Mouse (Mus musculus) neural tube, embryonic 15.5 days (tissue): ENCODE data around the gene Mrpl28. TPM values are rescaled to one million over a fixed set of nuclear protein-coding genes. Genes with fewer than 3 reads are reported as not detected.
A peak's percentile ranks its signal among the peaks of the same experiment; 100 is the strongest.
"Not testable (repeated sequence)": the region's sequence is repeated elsewhere in the genome, so short reads cannot be mapped to it uniquely, and the experiment has no call there.

Experiments
- ATAC-seq: fragments of 200-750 bp; cut with Nextera tagmentation; 2 replicates; pipeline ENCODE4 v1.8.0; 2017; ENCODE audit warnings: mild to moderate bottlenecking, moderate TSS enrichment, moderate library complexity; ENCODE audit not compliant: low FRiP score
- H3K27ac ChIP-seq: fragments of 300-500 bp; sonication (generic); replicated peaks from 2 replicates; pipeline ENCODE4 v1.5.1; 2015; ENCODE audit warnings: mild to moderate bottlenecking, inconsistent platforms
- H3K27me3 ChIP-seq: fragments of 300-500 bp; sonication (generic); replicated peaks from 2 replicates; pipeline ENCODE4 v1.6.1; 2015; ENCODE audit warnings: inconsistent platforms
- H3K36me3 ChIP-seq: fragments of 300-500 bp; sonication (generic); 2 replicates; pipeline ENCODE4 v1.6.1; 2015; ENCODE audit warnings: inconsistent platforms
- H3K4me1 ChIP-seq: fragments of 300-500 bp; sonication (generic); 2 replicates; pipeline ENCODE4 v1.6.1; 2015; ENCODE audit warnings: inconsistent platforms
- H3K4me2 ChIP-seq: fragments of 300-500 bp; sonication (generic); 2 replicates; pipeline ENCODE4 v1.6.1; 2015; ENCODE audit warnings: inconsistent platforms, mild to moderate bottlenecking, moderate library complexity
- H3K4me3 ChIP-seq: fragments of 300-500 bp; sonication (generic); replicated peaks from 2 replicates; pipeline ENCODE4 v1.5.1; 2015; ENCODE audit warnings: mild to moderate bottlenecking, inconsistent platforms
- H3K9ac ChIP-seq: fragments of 300-500 bp; sonication (generic); replicated peaks from 2 replicates; pipeline ENCODE4 v1.6.1; 2015; ENCODE audit warnings: mild to moderate bottlenecking, inconsistent platforms
- H3K9me3 ChIP-seq: fragments of 300-500 bp; sonication (generic); replicated peaks from 2 replicates; pipeline ENCODE4 v1.6.1; 2016; ENCODE audit warnings: inconsistent platforms
- WGBS: fragments of 180-500 bp; shearing (Covaris S2); methylation state at CpG from one replicate; pipeline ENCODE4 v1.1.7; 2015; ENCODE audit warnings: mixed read lengths; 5-methylcytosine and 5-hydroxymethylcytosine counted together
- polyA plus RNA-seq: library from polyadenylated mRNA; unstranded; fragments of >200 nt; fragmentation: Nextera tagmentation; extraction: Ambion mirVana; gene quantifications from 2 replicates; pipeline ENCODE4 v1.2.1, GENCODE M21; 2015

Gene Mrpl28
- polyA plus RNA-seq, 1 experiment from 2014 or later: 186 TPM

GRCm38 (mm10) chr17:26138239-26138836 lies 15.0 kb downstream of the Mrpl28 start, which contains the start of gene Axin1:
TSS of gene Axin1 (plus strand) at chr17:26138688.
- peak within 1 kb of the TSS; percentile 94 for H3K27ac ChIP-seq
- H3K9ac ChIP-seq: peak within 1 kb of the TSS; percentile 98
- H3K4me2 ChIP-seq: peak within 1 kb of the TSS; percentile 76
- peak within 1 kb of the TSS; percentile 92 for H3K4me3 ChIP-seq
- H3K4me1 ChIP-seq: peaks cover 29% of the 10 kb centered on the region
- peaks cover 6% of the 10 kb centered on the region for H3K36me3 ChIP-seq
- WGBS: under 1% methylated on average over 41 of the region's 42 CpGs
- ATAC-seq: peak; percentile 95
- no peaks in the 10 kb centered on the region for H3K9me3 ChIP-seq
- H3K27me3 ChIP-seq: no peaks in the 10 kb centered on the region

- ATAC-seq: peak; percentile 64
- Histone ChIP-seq H3K4me1 (peaks cover 29% of the 10 kb centered on the region), H3K4me2 (peak overlapping the region; percentile 76), H3K36me3 (peaks cover 10% of the 10 kb centered on the region), H3K27ac (peak overlapping the region; percentile 94), H3K9ac (peak overlapping the region; percentile 98), H3K9me3 (no peaks in the 10 kb centered on the region), H3K27me3 (no peaks in the 10 kb centered on the region), H3K4me3 (peak overlapping the region; percentile 92)
- under 1% methylated on average over 57 of the region's 58 CpGs for WGBS
Observed at GRCm38 (mm10) chr17:26138901-26139381, 15.6 kb downstream of the Mrpl28 start.

GRCm38 (mm10) chr17:26142796-26143195 lies 19.5 kb downstream of the Mrpl28 start:
- Histone ChIP-seq H3K9ac (no peak overlapping the region), H3K27me3 (no peaks in the 10 kb centered on the region), H3K4me1 (peaks cover 27% of the 10 kb centered on the region), H3K4me2 (no peak overlapping the region), H3K9me3 (no peaks in the 10 kb centered on the region), H3K27ac (no peak overlapping the region), H3K36me3 (peaks cover 27% of the 10 kb centered on the region), H3K4me3 (no peak overlapping the region)
- WGBS: 95% methylated on average over 4 of the region's 4 CpGs
- ATAC-seq: no peak

- Histone ChIP-seq H3K4me2 (no peak overlapping the region), H3K27me3 (no peaks in the 10 kb centered on the region), H3K4me3 (no peak overlapping the region), H3K4me1 (peaks cover 22% of the 10 kb centered on the region), H3K9me3 (no peaks in the 10 kb centered on the region), H3K36me3 (peaks cover 27% of the 10 kb centered on the region), H3K9ac (no peak overlapping the region), H3K27ac (no peak overlapping the region)
- ATAC-seq: no peak
- 93% methylated on average over 5 of the region's 5 CpGs for WGBS
Observed at GRCm38 (mm10) chr17:26143386-26143785, 20.1 kb downstream of the Mrpl28 start.

GRCm38 (mm10) chr17:26149056-26149455 lies 25.8 kb downstream of the Mrpl28 start:
- Histone ChIP-seq H3K4me3 (no peak overlapping the region), H3K9me3 (no peaks in the 10 kb centered on the region), H3K9ac (no peak overlapping the region), H3K4me1 (no peaks in the 10 kb centered on the region), H3K27ac (no peak overlapping the region), H3K36me3 (peaks cover 34% of the 10 kb centered on the region), H3K4me2 (no peak overlapping the region), H3K27me3 (no peaks in the 10 kb centered on the region)
- no peak for ATAC-seq
- 82% methylated on average over 2 of the region's 2 CpGs for WGBS

GRCm38 (mm10) chr17:26151886-26152630 lies 28.8 kb downstream of the Mrpl28 start:
- Histone ChIP-seq H3K27me3 (no peaks in the 10 kb centered on the region), H3K4me2 (no peak overlapping the region), H3K9ac (no peak overlapping the region), H3K4me3 (no peak overlapping the region), H3K4me1 (no peaks in the 10 kb centered on the region), H3K27ac (no peak overlapping the region), H3K9me3 (no peaks in the 10 kb centered on the region), H3K36me3 (peaks cover 17% of the 10 kb centered on the region)
- no peak for ATAC-seq
- 100% methylated on average over 2 of the region's 2 CpGs for WGBS

GRCm38 (mm10) chr17:26162736-26163135 lies 39.4 kb downstream of the Mrpl28 start:
- no peak for ATAC-seq
- 85% methylated on average over 1 of the region's 1 CpGs for WGBS

GRCm38 (mm10) chr17:26168039-26168438 lies 44.7 kb downstream of the Mrpl28 start:
- Histone ChIP-seq H3K27me3 (no peaks in the 10 kb centered on the region), H3K4me3 (no peak overlapping the region), H3K4me2 (no peak overlapping the region), H3K9me3 (no peaks in the 10 kb centered on the region), H3K4me1 (peaks cover 13% of the 10 kb centered on the region; the same call in 1 of the 2 replicates), H3K36me3 (peaks cover 8% of the 10 kb centered on the region; the same call in 1 of the 2 replicates), H3K9ac (no peak overlapping the region), H3K27ac (no peak overlapping the region)
- no peak for ATAC-seq
- WGBS: 90% methylated on average over 2 of the region's 2 CpGs

More at GRCm38 (mm10) chr17:26162736-26163135, 39.4 kb downstream of the Mrpl28 start:
- Histone ChIP-seq H3K27me3 (no peaks in the 10 kb centered on the region), H3K9me3 (no peaks in the 10 kb centered on the region), H3K4me2 (no peak overlapping the region), H3K9ac (no peak overlapping the region), H3K4me3 (no peak overlapping the region), H3K27ac (no peak overlapping the region), H3K36me3 (peaks cover 7% of the 10 kb centered on the region; the same call in 1 of the 2 replicates), H3K4me1 (peaks cover 13% of the 10 kb centered on the region; the same call in 1 of the 2 replicates)

GRCm38 (mm10) chr17:26175248-26175647 lies 51.9 kb downstream of the Mrpl28 start:
- not testable (repeated sequence) for H3K4me3 ChIP-seq, ATAC-seq, H3K9me3 ChIP-seq, H3K4me2 ChIP-seq, H3K27ac ChIP-seq, H3K9ac ChIP-seq, H3K27me3 ChIP-seq, H3K4me1 ChIP-seq
- peaks cover 29% of the 10 kb centered on the region for H3K36me3 ChIP-seq
- 89% methylated on average over 2 of the region's 2 CpGs for WGBS

Other genes starting within 250 kb of the Mrpl28 start
- 64.9 and 65.4 TPM in 2 replicates for gene Mettl26, start 248.4 kb upstream of the Mrpl28 start, polyA plus RNA-seq
- 0.47 and 0.52 TPM in 2 replicates for gene Wfikkn1, start 242.6 kb upstream of the Mrpl28 start, polyA plus RNA-seq
- 46.2 and 50.5 TPM in 2 replicates for gene Rab40c, start 203.8 kb upstream of the Mrpl28 start, polyA plus RNA-seq
- 71.9 and 78.2 TPM in 2 replicates for gene Pigq, start 178.6 kb upstream of the Mrpl28 start, polyA plus RNA-seq
- not detected in 2 replicates for gene Nhlrc4, start 178.5 kb upstream of the Mrpl28 start, polyA plus RNA-seq
- 0.24 TPM in 1 of 2 replicates, not detected in the other for gene A930017K11Rik, start 170.9 kb upstream of the Mrpl28 start, polyA plus RNA-seq
- gene Capn15, start 137.7 kb upstream of the Mrpl28 start, polyA plus RNA-seq: 20.1 and 22.5 TPM in 2 replicates
- 21.6 and 27.0 TPM in 2 replicates for gene Rab11fip3, start 53.9 kb upstream of the Mrpl28 start, polyA plus RNA-seq
- gene Decr2, start 33.2 kb upstream of the Mrpl28 start, polyA plus RNA-seq: 42.8 and 42.9 TPM in 2 replicates
- gene Nme4, start 27.9 kb upstream of the Mrpl28 start, polyA plus RNA-seq: 20.3 and 37.4 TPM in 2 replicates
- 4.3 and 5.9 TPM in 2 replicates for gene Tmem8, start 10.2 kb upstream of the Mrpl28 start, polyA plus RNA-seq
- 7.7 and 13.1 TPM in 2 replicates for gene Axin1, start 15.2 kb downstream of the Mrpl28 start, polyA plus RNA-seq
- gene Pdia2, start 75.6 kb downstream of the Mrpl28 start, polyA plus RNA-seq: 0.23 and 0.73 TPM in 2 replicates
- 21.4 and 25.9 TPM in 2 replicates for gene Rgs11, start 79.5 kb downstream of the Mrpl28 start, polyA plus RNA-seq
- 184 and 242 TPM in 2 replicates for gene Arhgdig, start 84.3 kb downstream of the Mrpl28 start, polyA plus RNA-seq
- 32.7 and 35.1 TPM in 2 replicates for gene Fam234a, start 120.7 kb downstream of the Mrpl28 start, polyA plus RNA-seq
- 97.7 and 102 TPM in 2 replicates for gene Luc7l, start 129.4 kb downstream of the Mrpl28 start, polyA plus RNA-seq